Mouse (Mus musculus) heart, adult 2 months (tissue): ENCODE results near the gene Plcb4. TPM values are rescaled to one million over a fixed set of nuclear protein-coding genes. Genes with fewer than 3 reads are reported as not detected.
"Not testable (repeated sequence)": the region's sequence is repeated elsewhere in the genome, so short reads cannot be mapped to it uniquely, and the experiment has no call there.

Source experiments
- DNase-seq, 2 experiments: peaks; one replicate each; pipeline ENCODE4 v3.0.0; 2021
- H3K27ac ChIP-seq: fragments of 200-600 bp; 2 replicates; pipeline ENCODE4 v1.8.1; 2022
- H3K27me3 ChIP-seq: fragments of 200-500 bp; 2 replicates; pipeline ENCODE4 v1.6.1; 2012; ENCODE audit warnings: mild to moderate bottlenecking, low read length, inconsistent platforms, mixed read lengths; ENCODE audit not compliant: control insufficient read depth, insufficient read depth
- H3K36me3 ChIP-seq: fragments of 200-500 bp; 2 replicates; pipeline ENCODE4 v1.6.1; 2012; ENCODE audit warnings: low read length, inconsistent platforms; ENCODE audit not compliant: control insufficient read depth, insufficient read depth
- H3K4me1 ChIP-seq: fragments of 200-500 bp; 2 replicates; pipeline ENCODE4 v1.6.1; 2011; ENCODE audit warnings: low read length; ENCODE audit not compliant: control insufficient read depth, insufficient read depth
- H3K4me3 ChIP-seq: fragments of 200-600 bp; 2 replicates; pipeline ENCODE4 v1.8.1; 2022
- H3K79me2 ChIP-seq: fragments of 200-500 bp; replicated peaks from 2 replicates; pipeline ENCODE4 v1.6.1; 2012; ENCODE audit warnings: mild to moderate bottlenecking, inconsistent platforms, low read length, moderate library complexity, mixed read lengths; ENCODE audit not compliant: control insufficient read depth, insufficient read depth
- H3K9ac ChIP-seq: fragments of 200-500 bp; 2 replicates; pipeline ENCODE4 v1.6.1; 2012; ENCODE audit warnings: low read depth, mild to moderate bottlenecking, control low read depth, inconsistent platforms, low read length, mixed read lengths
- CTCF ChIP-seq: fragments of 200-600 bp; IDR thresholded peaks from 2 replicates; pipeline ENCODE4 v1.8.1; 2022; ENCODE audit warnings: antibody characterized with exemption, mild to moderate bottlenecking, moderate library complexity
- EP300 ChIP-seq: fragments of 200-500 bp; IDR thresholded peaks from 2 replicates; pipeline ENCODE4 v1.6.1; 2011; ENCODE audit warnings: low read depth, low read length, control low read depth; ENCODE audit not compliant: insufficient read depth
- POLR2A ChIP-seq: fragments of 200-500 bp; IDR thresholded peaks from 2 replicates; pipeline ENCODE4 v1.6.1; 2011; ENCODE audit warnings: mild to moderate bottlenecking, low read depth, low read length, control low read depth; ENCODE audit not compliant: insufficient read depth
- WGBS: fragments of 180-500 bp; shearing (Covaris S2); methylation state at CpG from one replicate; pipeline ENCODE4 v1.1.7; 2018; 5-methylcytosine and 5-hydroxymethylcytosine counted together
- intact Hi-C: fragments of 180-260 bp; cut with DNase I; formaldehyde crosslinking; loops from one replicate; pipeline ENCODE4 v1.15.1; 2025
- polyA plus RNA-seq: library from polyadenylated mRNA; depleted of rRNA; stranded (reverse); fragments of >200 nt; gene quantifications from 2 replicates; pipeline ENCODE4 v1.2.3, GENCODE M21; 2012
- total RNA-seq, 2 experiments: library from RNA; stranded (reverse); gene quantifications; 2 replicates each; pipeline ENCODE4 v1.2.3; 2021

The Plcb4 gene
- total and polyA plus RNA-seq, 3 experiments, result 23.1 to 60.2 (median 55.0) TPM

- no peak overlapping the region for H3K9ac ChIP-seq
- WGBS, result 74% methylated on average over 9 of the region's 9 CpGs
- no peaks in the 10 kb centered on the region for H3K4me1 ChIP-seq
- no peak for DNase-seq
- H3K4me3 ChIP-seq, result no peak overlapping the region
- TF ChIP-seq CTCF (no peak), POLR2A (no peak)
- intact Hi-C loops, result no loop called here
- no peaks in the 10 kb centered on the region for H3K79me2 ChIP-seq
- H3K36me3 ChIP-seq, result peaks cover 2% of the 10 kb centered on the region
- H3K27me3 ChIP-seq, result no peaks in the 10 kb centered on the region
- no peak overlapping the region for H3K27ac ChIP-seq
Observed at GRCm38 (mm10) chr2:135975978-135976377, 317.2 kb downstream of the Plcb4 start.

DNA sequence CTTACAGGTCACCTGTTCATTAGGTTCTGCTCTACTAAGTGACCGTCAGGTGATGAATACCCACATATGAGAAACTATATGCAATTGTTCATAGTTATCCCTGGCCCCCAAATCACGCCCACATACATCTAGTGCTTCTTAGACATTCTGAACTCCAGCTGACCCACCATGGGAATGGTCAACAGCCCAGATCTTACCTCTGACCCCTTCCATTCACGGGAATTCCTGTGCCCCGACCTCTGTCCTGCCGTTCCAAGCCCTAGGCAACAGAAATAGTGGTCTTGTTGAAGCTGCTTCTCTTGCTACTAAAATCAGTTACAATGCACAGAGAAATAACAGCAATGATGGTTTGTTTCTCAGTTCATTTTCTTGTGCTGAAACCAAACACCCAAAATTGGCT is 320.0 kb downstream of the Plcb4 start:
- no peaks in the 10 kb centered on the region for H3K27me3 ChIP-seq
- WGBS, result 74% methylated on average over 5 of the region's 5 CpGs
- no peak for DNase-seq

DNA sequence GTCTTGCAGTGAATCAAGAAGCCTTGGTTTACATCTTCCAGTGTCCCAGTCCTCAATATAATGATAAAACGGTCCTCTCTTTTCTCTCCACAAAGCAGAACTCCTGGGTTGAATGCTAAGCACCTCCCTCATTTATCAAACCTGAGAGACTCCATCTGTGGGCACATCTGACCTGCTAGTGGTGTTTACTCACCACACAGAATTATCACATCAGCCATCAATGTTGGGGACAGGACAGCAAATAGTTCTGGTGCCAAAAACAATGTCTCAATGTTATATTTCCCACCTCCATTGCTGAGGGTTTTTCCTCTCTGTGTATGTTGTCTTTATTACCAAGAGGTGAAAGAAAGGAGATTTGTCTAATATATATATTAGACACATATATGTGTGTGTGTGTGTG is 321.6 kb downstream of the Plcb4 start:
- no peaks in the 10 kb centered on the region for H3K4me1 ChIP-seq
- WGBS, result 86% methylated on average over 1 of the region's 1 CpGs
- no peak overlapping the region for H3K4me3 ChIP-seq
- intact Hi-C loops, result no loop called here
- no peaks in the 10 kb centered on the region for H3K79me2 ChIP-seq
- H3K9ac ChIP-seq, result no peak overlapping the region
- DNase-seq, result no peak
- H3K27ac ChIP-seq, result no peak overlapping the region
- TF ChIP-seq POLR2A (no peak), CTCF (no peak), EP300 (no peak)
- peaks cover 5% of the 10 kb centered on the region for H3K36me3 ChIP-seq
- no peaks in the 10 kb centered on the region for H3K27me3 ChIP-seq

More for the DNA sequence above, 320.0 kb downstream of the Plcb4 start:
- Histone ChIP-seq H3K9ac (no peak overlapping the region), H3K79me2 (no peaks in the 10 kb centered on the region), H3K4me1 (no peaks in the 10 kb centered on the region), H3K4me3 (no peak overlapping the region), H3K36me3 (peaks cover 5% of the 10 kb centered on the region), H3K27ac (no peak overlapping the region)
- TF ChIP-seq CTCF (no peak), POLR2A (no peak)
- intact Hi-C loops, result no loop called here

DNA sequence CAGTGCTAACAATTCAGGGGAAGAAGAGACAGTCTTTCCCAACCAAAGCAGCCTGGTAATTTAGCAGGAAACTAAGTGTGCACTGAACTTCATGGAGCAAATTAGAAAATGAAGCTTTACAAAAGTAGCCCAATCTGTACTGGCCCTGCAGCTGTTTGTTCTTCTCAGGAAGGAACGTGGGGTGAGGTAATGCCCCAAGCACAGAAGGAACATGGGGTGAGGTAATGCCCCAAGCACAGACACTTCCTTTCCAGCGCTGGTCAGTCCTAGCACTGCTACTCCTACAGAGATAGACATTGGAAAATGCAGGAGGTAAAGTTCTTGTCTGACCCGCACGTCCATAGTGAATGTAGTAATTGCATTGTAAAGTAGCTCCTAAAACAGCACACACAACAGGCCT is 325.2 kb downstream of the Plcb4 start:
- H3K27me3 ChIP-seq, result no peaks in the 10 kb centered on the region
- intact Hi-C loops, result no loop called here
- H3K27ac ChIP-seq, result no peak overlapping the region
- no peak overlapping the region for H3K9ac ChIP-seq
- TF ChIP-seq CTCF (no peak), EP300 (no peak), POLR2A (no peak)
- 41% methylated on average over 4 of the region's 4 CpGs for WGBS
- H3K36me3 ChIP-seq, result peaks cover 3% of the 10 kb centered on the region
- no peak for DNase-seq
- H3K4me1 ChIP-seq, result no peaks in the 10 kb centered on the region
- no peak overlapping the region for H3K4me3 ChIP-seq
- H3K79me2 ChIP-seq, result no peaks in the 10 kb centered on the region

DNA sequence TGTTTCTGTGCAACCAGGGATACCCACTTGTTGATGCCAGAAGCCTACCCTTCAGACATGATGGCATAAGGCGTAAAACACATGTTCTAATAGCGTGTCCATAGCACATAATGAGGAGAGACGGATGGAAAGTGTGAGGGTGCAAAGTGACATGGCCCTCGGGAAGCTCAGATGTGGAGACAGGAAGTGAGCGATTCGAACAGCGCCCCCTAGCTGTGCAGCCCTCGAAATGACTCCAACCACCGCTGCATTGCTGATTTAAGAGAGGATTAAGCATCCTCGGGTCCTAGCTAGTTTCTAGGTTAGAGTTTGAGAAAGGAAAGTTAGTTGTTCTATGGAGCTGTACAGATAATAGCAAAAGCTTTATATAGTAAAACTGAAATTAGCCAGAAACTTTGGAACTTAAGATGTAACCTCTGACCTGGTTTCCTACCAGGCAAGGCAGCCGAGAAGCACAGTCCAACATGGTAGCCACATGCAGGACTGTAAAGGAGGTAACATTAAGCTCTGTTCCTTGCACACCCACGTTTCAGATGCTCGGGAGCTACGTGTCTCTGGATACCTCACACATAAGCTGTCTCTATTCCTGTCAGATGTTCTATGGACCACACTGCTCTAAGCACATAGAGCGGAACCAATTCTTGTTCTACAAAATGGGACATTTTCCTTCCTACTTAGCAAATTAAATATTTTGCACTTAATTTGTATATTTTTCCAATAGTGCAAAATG is 326.9 kb downstream of the Plcb4 start:
- Histone ChIP-seq H3K36me3 (peaks cover 3% of the 10 kb centered on the region), H3K4me1 (no peaks in the 10 kb centered on the region), H3K27ac (no peak overlapping the region), H3K4me3 (no peak overlapping the region), H3K27me3 (no peaks in the 10 kb centered on the region), H3K79me2 (no peaks in the 10 kb centered on the region), H3K9ac (no peak overlapping the region)
- intact Hi-C loops, result no loop called here
- 88% methylated on average over 15 of the region's 15 CpGs for WGBS
- peak; percentile 57 for TF ChIP-seq CTCF
- no peak for TF ChIP-seq POLR2A
- no peak for TF ChIP-seq EP300
- DNase-seq, result no peak

GRCm38 (mm10) chr2:135988475-135988874 is 329.7 kb downstream of the Plcb4 start:
- H3K36me3 ChIP-seq, DNase-seq, H3K9ac ChIP-seq, H3K4me3 ChIP-seq, H3K79me2 ChIP-seq, H3K27me3 ChIP-seq, H3K27ac ChIP-seq, H3K4me1 ChIP-seq, intact Hi-C loops: not testable (repeated sequence)

DNA sequence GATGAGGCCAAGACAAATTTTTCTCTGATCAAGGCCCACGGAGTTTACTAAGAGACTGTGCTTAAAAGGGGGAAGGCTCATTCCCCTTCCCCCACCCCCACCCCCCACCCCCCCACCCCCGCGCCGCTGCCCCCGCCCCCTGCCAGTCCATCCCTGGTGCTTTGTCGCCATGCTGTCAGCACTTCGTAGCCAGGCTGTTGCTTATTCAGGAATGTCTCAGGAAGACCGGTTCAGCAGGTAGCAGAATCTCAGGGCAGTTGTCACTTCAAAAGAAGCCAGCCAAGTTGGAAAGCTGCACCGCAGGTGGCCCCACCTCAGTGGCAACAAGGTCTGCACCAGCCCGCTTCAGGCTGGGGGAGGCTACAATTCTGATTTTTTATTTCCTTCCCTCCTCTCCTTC is 331.9 kb downstream of the Plcb4 start:
- WGBS, result 73% methylated on average over 10 of the region's 10 CpGs
- H3K4me3 ChIP-seq, DNase-seq, H3K27ac ChIP-seq, H3K4me1 ChIP-seq, intact Hi-C loops, H3K79me2 ChIP-seq, H3K9ac ChIP-seq, H3K27me3 ChIP-seq, H3K36me3 ChIP-seq: not testable (repeated sequence)
